Mouse (Mus musculus) kidney, embryonic 16.5 days (tissue): ENCODE results near the gene Hs3st1. TPM values are rescaled to one million over a fixed set of nuclear protein-coding genes. Genes with fewer than 3 reads are reported as not detected.

ENCODE experiments used
- ATAC-seq: fragments of 200-750 bp; cut with Nextera tagmentation; 2 replicates; pipeline ENCODE4 v1.8.0; 2017; ENCODE audit warnings: moderate TSS enrichment; ENCODE audit not compliant: low FRiP score, low TSS enrichment
- H3K27ac ChIP-seq: fragments of 300-500 bp; sonication (generic); 2 replicates; pipeline ENCODE4 v1.5.1; 2014; ENCODE audit warnings: low read length
- H3K27me3 ChIP-seq: fragments of 300-500 bp; sonication (generic); 2 replicates; pipeline ENCODE4 v1.6.1; 2014; ENCODE audit warnings: low read length, control low read depth, mixed read lengths; ENCODE audit not compliant: insufficient read depth
- H3K36me3 ChIP-seq: fragments of 300-500 bp; sonication (generic); 2 replicates; pipeline ENCODE4 v1.6.1; 2014; ENCODE audit warnings: low read length, control low read depth, mixed read lengths; ENCODE audit not compliant: insufficient read depth
- H3K4me1 ChIP-seq: fragments of 300-500 bp; sonication (generic); 2 replicates; pipeline ENCODE4 v1.6.1; 2014; ENCODE audit warnings: low read length, control low read depth, mixed read lengths; ENCODE audit not compliant: insufficient read depth
- H3K4me2 ChIP-seq: fragments of 300-500 bp; sonication (generic); replicated peaks from 2 replicates; pipeline ENCODE4 v1.6.1; 2014; ENCODE audit warnings: low read depth, low read length
- H3K4me3 ChIP-seq: fragments of 300-500 bp; sonication (generic); 2 replicates; pipeline ENCODE4 v1.5.1; 2014; ENCODE audit warnings: mild to moderate bottlenecking, low read length
- H3K9ac ChIP-seq: fragments of 300-500 bp; sonication (generic); replicated peaks from 2 replicates; pipeline ENCODE4 v1.6.1; 2014; ENCODE audit warnings: low read length
- H3K9me3 ChIP-seq: fragments of 300-500 bp; sonication (generic); 2 replicates; pipeline ENCODE4 v1.6.1; 2016; ENCODE audit warnings: low read length, control low read depth
- WGBS: fragments of 180-500 bp; shearing (Covaris S2); extraction: QIAGEN DNeasy Blood & Tissue Kit; methylation state at CpG from one replicate; pipeline ENCODE4 v1.1.7; 2014; 5-methylcytosine and 5-hydroxymethylcytosine counted together
- polyA plus RNA-seq: library from polyadenylated mRNA; unstranded; fragments of >200 nt; fragmentation: Nextera tagmentation; extraction: Ambion mirVana; gene quantifications from 2 replicates; pipeline ENCODE4 v1.2.1, GENCODE M21; 2015

The Hs3st1 gene
- polyA plus RNA-seq, 1 experiment from 2014 or later = 4.9 TPM

DNA sequence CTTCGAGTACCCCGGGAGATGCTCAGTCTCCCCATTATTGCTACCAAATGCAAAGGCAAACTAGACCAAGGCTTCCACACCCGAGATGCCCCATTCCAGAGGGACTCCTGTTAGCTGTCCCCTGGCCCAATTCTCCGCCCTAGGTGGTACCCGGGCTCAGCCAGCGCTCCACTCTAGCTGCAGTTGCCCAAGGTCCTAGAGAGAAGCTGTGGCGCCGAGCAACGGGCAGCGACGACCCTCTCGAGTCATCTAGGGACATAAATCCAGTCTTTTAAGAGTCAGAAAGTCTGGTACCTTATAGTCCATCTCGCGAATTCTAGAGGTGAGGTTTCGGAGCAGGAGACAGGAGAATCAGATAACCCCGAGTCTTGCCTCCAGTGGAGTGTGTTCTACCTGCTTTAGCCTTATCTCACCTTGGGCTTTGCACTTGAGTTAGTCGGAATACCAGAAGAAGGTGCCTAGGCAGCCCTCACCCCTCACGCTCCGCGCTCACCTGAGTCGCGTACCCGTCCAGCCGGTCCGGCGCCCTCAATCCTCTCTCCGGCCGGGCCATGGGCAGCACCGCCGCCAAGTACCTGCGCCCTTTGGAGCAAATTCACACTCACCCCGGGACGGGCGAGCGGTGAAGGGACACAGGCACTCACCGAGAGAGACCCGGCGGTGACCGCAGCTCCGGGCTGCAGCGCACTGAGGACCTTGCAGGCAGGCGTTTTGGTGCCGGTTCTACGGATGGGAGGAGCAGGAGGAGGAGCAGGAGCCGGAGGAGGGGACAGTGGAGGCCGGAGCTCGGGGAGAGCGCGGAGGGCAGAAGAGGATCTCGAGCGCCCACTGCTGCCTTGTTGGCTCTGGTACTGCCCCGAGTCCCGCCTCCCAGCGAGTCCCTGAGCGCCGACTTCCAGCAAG, 111.1 kb downstream of the Hs3st1 start:
- Histone ChIP-seq H3K36me3 (no peaks in the 10 kb centered on the region), H3K4me1 (peaks cover 20% of the 10 kb centered on the region), H3K4me3 (peak overlapping the region; percentile 68), H3K9ac (peak overlapping the region; percentile 66), H3K27ac (no peak overlapping the region), H3K27me3 (peaks cover 27% of the 10 kb centered on the region), H3K9me3 (no peaks in the 10 kb centered on the region), H3K4me2 (peak overlapping the region; percentile 84)
- under 1% methylated on average over 56 of the region's 56 CpGs for WGBS
- peak; percentile 98 for ATAC-seq

DNA sequence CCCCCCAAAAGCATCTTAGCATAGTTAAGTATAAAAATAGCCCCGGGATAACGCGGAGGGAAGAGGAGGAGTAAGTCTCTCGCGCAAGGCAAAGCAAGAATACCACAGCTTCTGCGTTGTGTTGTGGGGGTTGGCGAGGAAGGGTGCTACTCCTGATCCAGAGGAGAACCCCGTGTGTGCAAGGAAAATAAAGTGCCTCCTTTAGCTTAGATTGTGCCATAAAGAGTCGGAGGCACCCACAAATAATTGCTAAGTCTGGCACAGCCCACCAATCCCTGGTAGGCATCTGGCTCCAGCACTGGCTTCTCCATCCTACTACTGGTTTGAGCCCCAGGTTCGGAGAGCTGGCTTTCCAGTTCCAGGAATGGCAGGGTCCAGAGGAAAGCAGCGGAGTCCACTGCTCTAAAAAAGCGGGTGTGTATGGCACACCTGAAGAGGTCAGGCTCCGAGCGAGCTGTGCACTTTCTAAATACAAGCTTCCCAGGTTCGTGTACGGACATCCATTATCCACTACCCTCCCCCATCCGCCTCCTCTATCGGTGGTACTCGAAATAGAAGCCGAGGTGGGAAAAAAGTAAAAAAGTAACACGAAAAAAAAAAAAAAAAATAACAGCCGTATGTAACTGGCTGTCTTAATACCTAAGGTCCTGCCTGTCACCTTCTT, 111.9 kb downstream of the Hs3st1 start:
- no peak for ATAC-seq
- Histone ChIP-seq H3K9ac (no peak overlapping the region; the same call in 1 of the 2 replicates), H3K27ac (no peak overlapping the region), H3K9me3 (no peaks in the 10 kb centered on the region), H3K36me3 (no peaks in the 10 kb centered on the region), H3K27me3 (peaks cover 27% of the 10 kb centered on the region), H3K4me1 (peaks cover 20% of the 10 kb centered on the region), H3K4me3 (peak overlapping the region; percentile 68), H3K4me2 (peak overlapping the region; percentile 84)
- WGBS = 2% methylated on average over 22 of the region's 22 CpGs

DNA sequence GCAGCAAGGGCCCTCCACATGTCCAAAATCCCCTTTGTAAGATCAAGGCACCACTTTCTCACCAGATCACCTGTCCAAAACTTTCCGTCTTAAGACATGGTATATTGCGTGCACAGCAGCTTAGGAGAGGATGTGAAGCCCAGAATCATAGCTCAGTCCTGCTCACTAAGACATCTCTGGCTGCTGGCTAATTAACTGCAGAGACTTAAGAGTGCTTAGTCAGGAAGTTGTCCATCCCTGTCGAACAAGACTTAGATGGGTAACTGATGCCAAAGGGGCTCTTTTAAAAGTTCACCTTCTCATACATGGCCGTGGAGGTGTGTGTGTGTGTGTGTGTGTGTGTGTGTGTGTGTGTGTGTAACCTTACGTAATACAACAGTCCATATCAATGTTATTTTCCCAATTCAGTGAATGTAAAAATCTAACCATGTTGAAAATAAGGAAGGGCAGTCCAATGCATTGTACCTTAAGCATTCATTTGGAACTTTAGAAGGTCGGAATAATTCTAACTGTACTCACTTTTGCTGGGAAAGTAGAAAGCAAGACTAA, 113.0 kb downstream of the Hs3st1 start:
- no peak for ATAC-seq
- Histone ChIP-seq H3K4me1 (peaks cover 20% of the 10 kb centered on the region), H3K4me2 (no peak overlapping the region), H3K9me3 (no peaks in the 10 kb centered on the region), H3K4me3 (no peak overlapping the region), H3K27me3 (peaks cover 27% of the 10 kb centered on the region), H3K27ac (no peak overlapping the region), H3K9ac (no peak overlapping the region), H3K36me3 (no peaks in the 10 kb centered on the region)
- 80% methylated on average over 6 of the region's 6 CpGs for WGBS

DNA sequence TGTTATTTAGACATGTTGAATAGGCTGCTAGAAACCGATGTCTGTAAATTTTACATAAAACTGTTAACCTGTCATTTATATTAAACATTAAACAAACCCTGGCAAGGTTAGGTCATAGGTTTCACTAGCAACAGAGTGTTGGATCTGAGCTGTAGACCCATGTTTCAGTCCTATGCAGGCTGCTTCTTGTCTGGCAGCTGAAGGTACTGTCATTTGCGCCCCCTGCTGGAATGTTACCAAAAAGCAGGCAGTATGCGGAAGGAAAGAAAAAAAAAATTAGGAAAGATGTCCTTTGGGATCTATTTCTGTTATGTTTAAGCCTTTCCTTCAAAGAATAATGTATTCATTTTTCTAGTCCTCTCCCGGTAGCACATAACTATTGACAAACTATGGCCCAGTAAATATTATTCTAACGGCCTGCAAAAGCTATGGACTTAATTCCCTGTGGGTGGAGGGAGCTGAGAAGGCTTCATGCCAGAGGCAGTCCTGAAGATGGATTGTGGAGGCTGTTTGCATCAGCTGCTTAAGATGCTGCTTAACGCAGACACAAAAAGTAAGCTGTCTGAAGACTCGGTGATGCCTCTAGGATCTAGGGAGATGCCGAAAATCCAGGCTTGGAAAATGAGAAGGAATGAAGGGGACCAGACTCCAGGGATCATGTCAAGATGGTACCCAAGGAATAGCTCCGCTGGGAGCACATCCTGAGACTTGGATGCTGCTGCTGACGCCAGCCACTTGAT, 115.7 kb downstream of the Hs3st1 start:
- no peak overlapping the region for H3K9ac ChIP-seq
- no peak overlapping the region for H3K4me3 ChIP-seq
- no peaks in the 10 kb centered on the region for H3K36me3 ChIP-seq
- H3K27ac ChIP-seq = no peak overlapping the region
- no peaks in the 10 kb centered on the region for H3K9me3 ChIP-seq
- ATAC-seq = no peak
- H3K4me2 ChIP-seq = no peak overlapping the region
- peaks cover 17% of the 10 kb centered on the region for H3K27me3 ChIP-seq
- 50% methylated on average over 10 of the region's 10 CpGs for WGBS
- peaks cover 15% of the 10 kb centered on the region for H3K4me1 ChIP-seq

DNA sequence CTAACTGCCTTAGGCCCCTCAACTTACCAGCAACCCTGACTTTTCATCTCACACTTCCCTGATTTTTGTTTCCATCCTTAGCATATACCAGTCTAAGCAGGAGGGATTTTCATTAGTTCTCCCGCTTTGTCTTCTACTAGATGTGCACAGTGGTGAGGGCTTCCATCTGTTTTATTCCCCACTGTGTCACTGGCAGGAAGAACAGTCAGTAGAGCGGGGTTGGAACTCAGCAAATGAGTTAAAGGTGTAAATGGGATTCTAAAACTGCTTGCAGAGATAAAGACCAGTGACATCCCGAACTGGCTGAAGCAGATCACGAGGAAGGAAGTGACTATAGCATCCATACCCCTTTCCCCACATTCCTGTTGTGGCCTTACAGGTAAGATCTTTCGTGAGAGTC, 116.3 kb downstream of the Hs3st1 start:
- no peaks in the 10 kb centered on the region for H3K9me3 ChIP-seq
- 79% methylated on average over 5 of the region's 5 CpGs for WGBS
- H3K27ac ChIP-seq = no peak overlapping the region
- peaks cover 14% of the 10 kb centered on the region for H3K27me3 ChIP-seq
- no peak for ATAC-seq
- H3K9ac ChIP-seq = no peak overlapping the region
- no peak overlapping the region for H3K4me3 ChIP-seq
- H3K4me2 ChIP-seq = no peak overlapping the region
- H3K4me1 ChIP-seq = peaks cover 12% of the 10 kb centered on the region
- no peaks in the 10 kb centered on the region for H3K36me3 ChIP-seq

DNA sequence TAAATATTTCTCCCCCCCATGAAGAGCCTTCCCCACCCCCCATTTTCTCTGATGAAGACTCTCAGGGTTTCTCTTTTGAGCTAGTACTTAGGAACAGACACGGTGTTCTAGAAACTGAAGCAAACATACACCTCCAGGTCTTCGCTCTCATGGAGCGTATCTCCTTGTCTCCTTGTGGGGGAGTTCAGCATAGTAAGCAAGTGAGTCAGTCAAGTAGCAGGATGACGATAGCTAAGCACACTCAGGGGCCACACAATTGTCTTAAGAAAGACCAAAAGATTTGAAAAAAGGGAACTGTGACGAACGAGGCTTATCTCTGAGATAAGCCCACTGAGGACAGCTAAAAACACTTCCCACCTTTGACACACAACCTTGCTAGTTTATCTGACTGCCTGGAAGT, 117.4 kb downstream of the Hs3st1 start:
- ATAC-seq = no peak
- H3K27me3 ChIP-seq = peaks cover 3% of the 10 kb centered on the region
- H3K4me3 ChIP-seq = no peak overlapping the region
- no peak overlapping the region for H3K4me2 ChIP-seq
- 58% methylated on average over 6 of the region's 6 CpGs for WGBS
- H3K36me3 ChIP-seq = no peaks in the 10 kb centered on the region
- no peaks in the 10 kb centered on the region for H3K9me3 ChIP-seq
- peaks cover 1% of the 10 kb centered on the region; the same call in 1 of the 2 replicates for H3K4me1 ChIP-seq
- no peak overlapping the region for H3K27ac ChIP-seq
- no peak overlapping the region for H3K9ac ChIP-seq

DNA sequence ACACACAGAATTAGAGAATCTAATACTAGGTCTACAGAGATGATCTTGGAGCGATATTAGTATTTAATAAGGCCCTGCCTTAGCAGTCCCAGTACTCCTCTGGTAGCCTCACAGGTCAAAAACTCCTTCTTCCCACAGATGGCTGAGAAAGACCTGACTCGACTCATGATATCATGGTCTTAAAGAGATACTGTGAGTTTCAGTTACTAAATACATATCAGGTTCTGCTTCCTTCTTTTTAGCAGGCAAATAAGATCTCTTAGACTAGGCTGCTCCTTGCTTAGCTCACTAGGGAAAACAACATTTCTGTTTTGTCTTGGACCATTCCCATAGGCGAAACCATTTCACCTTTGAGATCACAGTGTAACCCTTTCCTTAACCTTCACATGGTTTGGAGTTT, 119.2 kb downstream of the Hs3st1 start:
- H3K27ac ChIP-seq = no peak overlapping the region
- whole genome bisulfite sequencing = 73% methylated on average over 3 of the region's 3 CpGs
- no peak overlapping the region for H3K4me2 ChIP-seq
- no peaks in the 10 kb centered on the region for H3K27me3 ChIP-seq
- H3K4me1 ChIP-seq = no peaks in the 10 kb centered on the region
- ATAC-seq = no peak
- no peaks in the 10 kb centered on the region for H3K9me3 ChIP-seq
- no peak overlapping the region for H3K9ac ChIP-seq
- no peak overlapping the region for H3K4me3 ChIP-seq
- H3K36me3 ChIP-seq = no peaks in the 10 kb centered on the region

DNA sequence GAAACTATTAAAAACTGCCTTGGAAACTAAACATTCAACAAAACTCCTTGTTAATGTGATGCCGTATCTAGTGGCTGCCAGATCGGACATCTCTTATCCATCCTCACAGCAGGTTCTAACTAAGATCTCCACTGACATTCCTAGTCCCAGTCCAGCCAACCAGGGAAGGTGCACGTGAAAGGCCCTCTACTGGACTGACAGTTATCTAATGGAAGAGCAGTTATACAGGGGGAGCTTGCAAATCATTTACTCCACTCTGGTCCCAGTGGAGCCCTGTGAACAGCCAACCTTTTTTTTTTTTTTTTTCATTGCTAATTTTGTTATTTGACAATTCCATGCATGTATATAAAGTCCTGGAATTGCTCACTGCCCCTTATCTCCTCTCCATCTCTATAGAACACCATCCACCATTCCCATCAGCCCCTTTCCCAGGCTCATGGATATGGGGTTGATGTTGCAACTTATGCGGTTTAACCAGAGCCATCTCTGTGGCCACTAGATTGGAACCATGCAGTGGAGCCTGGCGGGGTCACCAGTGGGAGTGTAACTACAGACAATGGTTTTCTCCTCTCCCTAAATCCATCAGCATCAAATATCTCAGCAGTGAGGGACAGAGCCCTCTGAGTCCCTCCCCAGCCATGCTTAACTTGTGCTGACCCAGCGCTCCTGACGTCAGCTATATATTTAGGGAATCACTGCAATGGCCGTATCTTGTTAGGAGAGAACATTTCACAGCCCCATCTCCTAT, 120.8 kb downstream of the Hs3st1 start:
- WGBS = 56% methylated on average over 8 of the region's 8 CpGs
- Histone ChIP-seq H3K4me1 (no peaks in the 10 kb centered on the region), H3K9me3 (no peaks in the 10 kb centered on the region)

DNA sequence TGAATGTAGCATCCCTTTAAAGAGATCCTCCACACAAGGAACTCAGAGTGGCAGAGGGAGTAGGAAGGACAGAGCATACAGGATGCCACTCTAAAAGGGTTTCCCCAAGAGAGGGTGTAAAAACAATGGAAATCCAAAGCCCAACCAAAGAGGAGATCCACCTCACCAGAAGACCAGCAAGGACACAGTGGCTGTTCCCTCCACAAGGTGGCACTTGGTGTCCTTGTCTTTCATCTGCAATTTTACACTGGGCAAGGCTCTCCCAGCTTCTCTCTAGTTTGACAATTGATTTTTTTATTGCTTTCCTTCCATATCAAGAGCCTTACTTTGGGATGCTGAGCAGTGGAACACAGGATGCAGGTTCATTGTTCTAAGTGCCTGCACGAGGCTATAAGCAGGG, 122.1 kb downstream of the Hs3st1 start:
- 68% methylated on average over 1 of the region's 1 CpGs for WGBS
- H3K4me3 ChIP-seq = no peak overlapping the region
- ATAC-seq = no peak
- H3K27me3 ChIP-seq = no peaks in the 10 kb centered on the region
- H3K4me2 ChIP-seq = no peak overlapping the region
- no peak overlapping the region for H3K27ac ChIP-seq
- H3K36me3 ChIP-seq = no peaks in the 10 kb centered on the region
- H3K9me3 ChIP-seq = no peaks in the 10 kb centered on the region
- H3K4me1 ChIP-seq = no peaks in the 10 kb centered on the region
- H3K9ac ChIP-seq = no peak overlapping the region

More for the DNA sequence above, 120.8 kb downstream of the Hs3st1 start:
- no peaks in the 10 kb centered on the region for H3K36me3 ChIP-seq
- H3K4me3 ChIP-seq = no peak overlapping the region
- H3K27ac ChIP-seq = no peak overlapping the region
- no peaks in the 10 kb centered on the region for H3K27me3 ChIP-seq
- no peak overlapping the region for H3K4me2 ChIP-seq
- H3K9ac ChIP-seq = no peak overlapping the region
- ATAC-seq = peak; percentile 77
